Mouse (Mus musculus) adrenal gland, postnatal 10 days (tissue): ENCODE results near the gene Shank2. TPM values are rescaled to one million over a fixed set of nuclear protein-coding genes. Genes with fewer than 3 reads are reported as not detected.

Experiments
- DNase-seq: peaks from one replicate; pipeline ENCODE4 v3.0.0; 2021; ENCODE audit warnings: mixed read lengths
- total RNA-seq, 2 experiments: library from RNA; stranded (reverse); gene quantifications; 2 replicates each; pipeline ENCODE4 v1.2.3; 2021

Gene Shank2
- total RNA-seq, 2 experiments from 2014 or later = 3.6 to 6.5 TPM

- DNase-seq = no peak
Measured at GRCm38 (mm10) chr7:144278703-144279102, 277.0 kb downstream of the Shank2 start.

- DNase-seq = peak; percentile 27
Measured at GRCm38 (mm10) chr7:144283701-144284100, 282.0 kb downstream of the Shank2 start.

GRCm38 (mm10) chr7:144284241-144285065 is 282.7 kb downstream of the Shank2 start:
- DNase-seq = peak; percentile 16

- no peak for DNase-seq
Measured at GRCm38 (mm10) chr7:144285066-144285633, 283.4 kb downstream of the Shank2 start.

- DNase-seq = no peak
Measured at GRCm38 (mm10) chr7:144285912-144286311, 284.2 kb downstream of the Shank2 start.

GRCm38 (mm10) chr7:144287991-144288390 is 286.3 kb downstream of the Shank2 start:
- no peak for DNase-seq

GRCm38 (mm10) chr7:144291478-144291877 is 289.8 kb downstream of the Shank2 start:
- no peak for DNase-seq

- DNase-seq = no peak
Measured at GRCm38 (mm10) chr7:144293611-144294010, 291.9 kb downstream of the Shank2 start.

GRCm38 (mm10) chr7:144294239-144295200 is 292.8 kb downstream of the Shank2 start:
- DNase-seq = peak; percentile 71

GRCm38 (mm10) chr7:144299351-144299750 is 297.6 kb downstream of the Shank2 start:
- no peak for DNase-seq

GRCm38 (mm10) chr7:144301646-144302045 is 299.9 kb downstream of the Shank2 start:
- no peak for DNase-seq

GRCm38 (mm10) chr7:144302498-144302897 is 300.8 kb downstream of the Shank2 start:
- no peak for DNase-seq

GRCm38 (mm10) chr7:144307853-144308409 is 306.2 kb downstream of the Shank2 start:
- no peak for DNase-seq

- no peak for DNase-seq
Measured at GRCm38 (mm10) chr7:144314438-144315105, 312.8 kb downstream of the Shank2 start.

- no peak for DNase-seq
Measured at GRCm38 (mm10) chr7:144316224-144316623, 314.5 kb downstream of the Shank2 start.

GRCm38 (mm10) chr7:144316797-144317196 is 315.1 kb downstream of the Shank2 start:
- DNase-seq = no peak

- no peak for DNase-seq
Measured at GRCm38 (mm10) chr7:144324077-144324476, 322.3 kb downstream of the Shank2 start.

GRCm38 (mm10) chr7:144324861-144325260 is 323.1 kb downstream of the Shank2 start:
- no peak for DNase-seq

GRCm38 (mm10) chr7:144325603-144326002 is 323.9 kb downstream of the Shank2 start:
- no peak for DNase-seq

GRCm38 (mm10) chr7:144329403-144329890 is 327.7 kb downstream of the Shank2 start:
- no peak for DNase-seq

GRCm38 (mm10) chr7:144336626-144337025 is 334.9 kb downstream of the Shank2 start:
- peak; percentile 69 for DNase-seq
